12 mouse cellular contexts compared by ENCODE assay signal in genomic region chr5:149711545-149711944, GRCm38 (mm10). TPM values are rescaled to one million over a fixed set of nuclear protein-coding genes. Genes with fewer than 3 reads are reported as not detected.
DNase-seq lines count a peak whose midpoint lies in the region; ATAC-seq and TF ChIP-seq lines count a peak whose summit lies in the region.
"Had no signal": no experiment of that assay in that cellular context is flagged by ENCODE, and none has a peak within 500 bp of the region (broad histone marks: within the 10 kb centered on the region; RNA-seq: fewer than 3 reads in every experiment).

No protein-coding gene starts in this region.

- no peaks in the 10 kb centered on the region for H3K27me3 ChIP-seq in kidney, postnatal 0 days (ENCODE audit: insufficient read depth, low read length)

- 86% methylated on average over 4 of the region's 4 CpGs for WGBS in kidney, postnatal 0 days

- DNase-seq in kidney, postnatal 0 days (ENCODE audit: low spot score), result no peak
- DNase-seq in kidney, postnatal 25 days, result no peak
- DNase-seq in 3T3-L1 (ENCODE audit: low read depth, low spot score) (peak; percentile 31), A20 (ENCODE audit: low read depth, low spot score) (peak; percentile 27)
- no peak for DNase-seq in brain, embryonic 14.5 days (ENCODE audit: low read depth)
- DNase-seq in cerebellum, postnatal 14 days, result no peak
- no peak for DNase-seq in cerebellum, postnatal 25 days
- DNase-seq: embryo, embryonic 11 days; heart, postnatal 36 days; lung, postnatal 4 days; right cerebral cortex, postnatal 14 days had no signal

- H3K9ac ChIP-seq in kidney, postnatal 0 days (ENCODE audit: low read depth, low read length), result no peak overlapping the region

- no peak overlapping the region for H3K4me2 ChIP-seq in kidney, postnatal 0 days (ENCODE audit: low read length)

- no peaks in the 10 kb centered on the region for H3K4me1 ChIP-seq in kidney, postnatal 0 days (replicated peaks; ENCODE audit: insufficient read depth, low read length)

- H3K4me3 ChIP-seq in kidney, postnatal 0 days (replicated peaks; ENCODE audit: low read depth, low read length), result no peak overlapping the region

- TF ChIP-seq CTCF in kidney, postnatal 0 days (IDR thresholded peaks at IDR 0.05; ENCODE audit: low read depth), result peak; percentile 29; the same call in 1 of the 2 replicates
- peak; percentile 33; the same call in 1 of the 2 replicates for TF ChIP-seq CTCF in brain, embryonic 14.5 days (IDR thresholded peaks at IDR 0.05; ENCODE audit: borderline replicate concordance, extremely low read depth, insufficient read depth, insufficient read length)

- no peak overlapping the region for H3K27ac ChIP-seq in kidney, postnatal 0 days

- H3K9me3 ChIP-seq in kidney, postnatal 0 days (replicated peaks; ENCODE audit: low read length), result no peaks in the 10 kb centered on the region

- 0 out of 2 replicates have a peak, but pooled peaks cover 6% of the 10 kb centered on the region for H3K36me3 ChIP-seq in kidney, postnatal 0 days (ENCODE audit: insufficient read depth, low read length)

- no peak for ATAC-seq in kidney, postnatal 0 days (replicated peaks; ENCODE audit: low FRiP score, low read depth)
- ATAC-seq: intestine, embryonic 16.5 days had no signal

- TF ChIP-seq POLR2A in brain, embryonic 14.5 days (IDR thresholded peaks at IDR 0.05; ENCODE audit: borderline replicate concordance, extremely low read depth, insufficient read depth, insufficient read length, poor library complexity, severe bottlenecking), result no peak

RNA-seq across cellular contexts. Expression of gene B3glct, which starts 33.5 kb away (rescaled TPM):
- polyA plus RNA-seq in kidney, postnatal 0 days (2015; fragmentation: Nextera tagmentation; extraction: Ambion mirVana), result 15.4 and 16.3 TPM in 2 replicates
- polyA plus RNA-seq in brain, embryonic 14.5 days (2012; rRNA removed), result 18.0 and 20.4 TPM in 2 replicates

Comparison
In these comparisons a context has a peak if more than half of its experiments do, and no peak if none do; other contexts are left out.
1. DNase-seq: peak in 3T3-L1 (single experiment) and A20 (single experiment); none in kidney, postnatal 0 days (single experiment), kidney, postnatal 25 days (0 of 2), brain, embryonic 14.5 days (single experiment), cerebellum, postnatal 14 days (0 of 2) and cerebellum, postnatal 25 days (0 of 2).